Mouse (Mus musculus) liver, adult 2 months (tissue): ENCODE data around the gene Lce6a.

Experiments used
- CTCF ChIP-seq: fragments of 200-500 bp; IDR thresholded peaks from 2 replicates; pipeline ENCODE4 v1.5.1; 2011; ENCODE audit warnings: low read depth, low read length, control low read depth
- POLR2A ChIP-seq: fragments of 200-500 bp; IDR thresholded peaks from 2 replicates; pipeline ENCODE4 v1.6.1; 2011; ENCODE audit warnings: low read length, control low read depth; ENCODE audit not compliant: insufficient read depth; ENCODE audit errors: extremely low read depth

- no peak for TF ChIP-seq POLR2A
- TF ChIP-seq CTCF, result no peak
These were observed 38.2 kb downstream of the Lce6a start for GRCm38 (mm10) chr3:92583164-92583826.
